In the genomic region with DNA sequence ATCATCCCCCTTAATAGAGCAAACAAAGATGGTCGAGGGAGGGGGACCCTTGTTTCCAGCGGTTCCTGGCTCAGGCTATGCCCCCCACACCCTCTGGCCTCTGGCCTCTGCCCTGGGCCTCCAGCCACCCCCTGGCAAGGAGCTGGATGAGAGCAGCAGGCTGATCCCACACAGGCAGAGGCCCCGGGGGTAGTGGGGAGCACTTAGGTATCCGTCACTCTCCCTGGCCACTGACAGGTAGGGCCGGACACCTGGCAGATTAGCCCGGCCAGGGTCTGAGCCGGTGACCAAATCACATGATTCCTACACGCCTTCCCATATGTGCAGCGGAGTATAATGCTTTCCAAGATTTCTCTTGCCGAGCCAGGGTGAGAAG, we compare ENCODE assay signal across 8 mouse cellular contexts. TPM values are rescaled to one million over a fixed set of nuclear protein-coding genes. Genes with fewer than 3 reads are reported as not detected.
DNase-seq lines count a peak whose midpoint lies in the region; ATAC-seq and TF ChIP-seq lines count a peak whose summit lies in the region.

No protein-coding gene starts in this region.

- H3K4me3 ChIP-seq in heart, embryonic 15.5 days, result peak overlapping the region; percentile 57
- peak overlapping the region; percentile 39 for H3K4me3 ChIP-seq in cortical plate, adult 2 months (ENCODE audit: insufficient read depth, low read length)
- H3K4me3 ChIP-seq in hindbrain, embryonic 12.5 days, result peak overlapping the region; percentile 51
- peak overlapping the region; percentile 49 for H3K4me3 ChIP-seq in midbrain, embryonic 11.5 days (ENCODE audit: low read depth, low read length)

- intact Hi-C loops in gastrocnemius, postnatal 36 days (cut with DNase I), result no loop called here

- ATAC-seq in heart, embryonic 15.5 days (replicated peaks; ENCODE audit: insufficient number of reproducible peaks, insufficient read depth, low FRiP score, low read depth), result no peak
- no peak; the same call in 1 of the 2 replicates for ATAC-seq in hindbrain, embryonic 12.5 days (ENCODE audit: low FRiP score)
- peak; percentile 36 for ATAC-seq in midbrain, embryonic 11.5 days (ENCODE audit: low FRiP score)

- TF ChIP-seq CTCF in cortical plate, adult 2 months (IDR thresholded peaks at IDR 0.05; ENCODE audit: extremely low read depth, insufficient read depth, low read length), result no peak

- no peak for TF ChIP-seq POLR2A in cortical plate, adult 2 months (IDR thresholded peaks at IDR 0.05; ENCODE audit: extremely low read depth, insufficient read depth, low read length)

- peak overlapping the region; percentile 88 for H3K4me2 ChIP-seq in heart, embryonic 15.5 days
- H3K4me2 ChIP-seq in hindbrain, embryonic 12.5 days (replicated peaks), result peak overlapping the region; percentile 75
- peak overlapping the region; percentile 85 for H3K4me2 ChIP-seq in midbrain, embryonic 11.5 days

- peak overlapping the region; percentile 49 for H3K9ac ChIP-seq in heart, embryonic 15.5 days
- H3K9ac ChIP-seq in hindbrain, embryonic 12.5 days, result peak overlapping the region; percentile 66; the same call in 1 of the 2 replicates
- H3K9ac ChIP-seq in midbrain, embryonic 11.5 days (ENCODE audit: low read length), result peak overlapping the region; percentile 43

- H3K36me3 ChIP-seq in heart, embryonic 15.5 days, result no peaks in the 10 kb centered on the region
- no peaks in the 10 kb centered on the region for H3K36me3 ChIP-seq in hindbrain, embryonic 12.5 days
- H3K36me3 ChIP-seq in midbrain, embryonic 11.5 days (ENCODE audit: control insufficient read depth, insufficient read depth, low read length), result no peaks in the 10 kb centered on the region

- peaks cover 23% of the 10 kb centered on the region for H3K4me1 ChIP-seq in heart, embryonic 15.5 days (replicated peaks)
- no peaks in the 10 kb centered on the region for H3K4me1 ChIP-seq in cortical plate, adult 2 months (ENCODE audit: control insufficient read depth, insufficient read depth, low read length)
- peaks cover 30% of the 10 kb centered on the region for H3K4me1 ChIP-seq in hindbrain, embryonic 12.5 days
- peaks cover 8% of the 10 kb centered on the region; the same call in 1 of the 2 replicates for H3K4me1 ChIP-seq in midbrain, embryonic 11.5 days (ENCODE audit: control insufficient read depth, insufficient read depth, low read length)

- peaks cover 11% of the 10 kb centered on the region; the same call in 1 of the 2 replicates for H3K27me3 ChIP-seq in heart, embryonic 15.5 days
- H3K27me3 ChIP-seq in hindbrain, embryonic 12.5 days, result peaks cover 27% of the 10 kb centered on the region
- peaks cover 24% of the 10 kb centered on the region for H3K27me3 ChIP-seq in midbrain, embryonic 11.5 days (ENCODE audit: control insufficient read depth, insufficient read depth, low read length)

- H3K27ac ChIP-seq in heart, embryonic 15.5 days, result no peak overlapping the region
- H3K27ac ChIP-seq in cortical plate, adult 2 months (ENCODE audit: insufficient read depth, low read length), result peak overlapping the region; percentile 45
- no peak overlapping the region for H3K27ac ChIP-seq in hindbrain, embryonic 12.5 days
- no peak overlapping the region for H3K27ac ChIP-seq in midbrain, embryonic 11.5 days (ENCODE audit: low read depth, low read length)

- no peaks in the 10 kb centered on the region for H3K9me3 ChIP-seq in heart, embryonic 15.5 days (replicated peaks)
- no peaks in the 10 kb centered on the region for H3K9me3 ChIP-seq in hindbrain, embryonic 12.5 days (replicated peaks)
- no peaks in the 10 kb centered on the region for H3K9me3 ChIP-seq in midbrain, embryonic 11.5 days (ENCODE audit: control insufficient read depth, low read length)

- WGBS in heart, embryonic 15.5 days, result 71% methylated on average over 10 of the region's 10 CpGs
- 43% methylated on average over 10 of the region's 10 CpGs for WGBS in hindbrain, embryonic 12.5 days
- 51% methylated on average over 10 of the region's 10 CpGs for WGBS in midbrain, embryonic 11.5 days

- DNase-seq in heart, adult 18-20 months, result no peak
- no peak for DNase-seq in midbrain, embryonic 11.5 days (ENCODE audit: low spot score, missing footprints)
- DNase-seq in gastrocnemius, adult 18-20 months (ENCODE audit: low spot score), result no peak
- no peak for DNase-seq in left cerebral cortex, adult 18-20 months (ENCODE audit: low spot score in 2 of 2)
- DNase-seq in gastrocnemius, postnatal 36 days, result no peak

RNA-seq across cellular contexts. Expression of a gene that starts 5.7 kb away (rescaled TPM):
- polyA plus RNA-seq in heart, embryonic 15.5 days (2015; fragmentation: Nextera tagmentation; extraction: Ambion mirVana), result 11.8 and 18.0 TPM in 2 replicates
- 1 to 10 TPM; 4.3 to 6.2 TPM for total RNA-seq in heart, adult 18-20 months (2021)
- polyA plus RNA-seq in cortical plate, adult 2 months (2012; rRNA removed), result 10.1 and 10.3 TPM in 2 replicates
- polyA plus RNA-seq in hindbrain, embryonic 12.5 days (2016; fragmentation: Nextera tagmentation; extraction: Ambion mirVana), result 17.9 and 19.4 TPM in 2 replicates
- polyA plus RNA-seq in midbrain, embryonic 11.5 days (2014; fragmentation: Nextera tagmentation; extraction: Ambion mirVana), result 7.3 and 10.9 TPM in 2 replicates
- total RNA-seq in gastrocnemius, adult 18-20 months (2021), result 1 to 10 TPM; 2.4 to 3.2 TPM
- 10 to 100 TPM in 1 of 2 experiments, 1 to 10 TPM in 1; 9.2 to 10.8 TPM for total RNA-seq in left cerebral cortex, adult 18-20 months (2021)
- total RNA-seq in gastrocnemius, postnatal 36 days (2021), result 1 to 10 TPM; 3.4 to 3.5 TPM

RNA-seq across cellular contexts. Expression of a gene that starts 56.2 kb away (rescaled TPM):
- 3.5 and 8.6 TPM in 2 replicates for polyA plus RNA-seq in heart, embryonic 15.5 days (2015; fragmentation: Nextera tagmentation; extraction: Ambion mirVana)
- total RNA-seq in heart, adult 18-20 months (2021), result 1 to 10 TPM; 1.4 TPM
- polyA plus RNA-seq in cortical plate, adult 2 months (2012; rRNA removed), result 0.06 and 0.23 TPM in 2 replicates
- polyA plus RNA-seq in hindbrain, embryonic 12.5 days (2016; fragmentation: Nextera tagmentation; extraction: Ambion mirVana), result 2.5 and 2.9 TPM in 2 replicates
- 1.1 and 1.7 TPM in 2 replicates for polyA plus RNA-seq in midbrain, embryonic 11.5 days (2014; fragmentation: Nextera tagmentation; extraction: Ambion mirVana)
- total RNA-seq in gastrocnemius, adult 18-20 months (2021), result under 1 TPM in 1 of 2 experiments, not detected in 1; 0.14 TPM
- total RNA-seq in left cerebral cortex, adult 18-20 months (2021), result under 1 TPM; 0.28 TPM
- total RNA-seq in gastrocnemius, postnatal 36 days (2021), result under 1 TPM; 0.17 to 0.38 TPM
